Mouse (Mus musculus) gastrocnemius, postnatal 4 days (tissue): Measurements from ENCODE around the gene Cygb. TPM values are rescaled to one million over a fixed set of nuclear protein-coding genes. Genes with fewer than 3 reads are reported as not detected.

ENCODE experiments used
- DNase-seq, 2 experiments: peaks; one replicate each; pipeline ENCODE4 v3.0.0; 2021 to 2022; ENCODE audit warnings: low spot score in 2 of 2, mixed read lengths in 2 of 2
- long read RNA-seq, 2 experiments: library from polyadenylated mRNA; stranded (forward); transcript quantifications; one replicate each; pipeline ENCODE4 v2.0.0; 2021
- total RNA-seq, 2 experiments: library from RNA; stranded (reverse); gene quantifications; 2 replicates each; pipeline ENCODE4 v1.2.3; 2021

Cygb gene
- 10 to 100 TPM; 26.5 to 30.5 TPM for total RNA-seq
- long read RNA-seq, experiment 1, transcript Cygb-201 (4 exons, 2,331 nt) = major isoform, 36 of 43 reads
- long read RNA-seq, experiment 1, partial matches to known transcripts = 1 of 43 reads
- long read RNA-seq, experiment 1, other reads (novel, unspliced or antisense) = 6 of 43 reads
- long read RNA-seq, experiment 2, transcript Cygb-201 (4 exons, 2,331 nt) = major isoform, 48 of 54 reads
- long read RNA-seq, experiment 2, partial matches to known transcripts = 4 of 54 reads
- long read RNA-seq, experiment 2, other reads (novel, unspliced or antisense) = 2 of 54 reads

DNA sequence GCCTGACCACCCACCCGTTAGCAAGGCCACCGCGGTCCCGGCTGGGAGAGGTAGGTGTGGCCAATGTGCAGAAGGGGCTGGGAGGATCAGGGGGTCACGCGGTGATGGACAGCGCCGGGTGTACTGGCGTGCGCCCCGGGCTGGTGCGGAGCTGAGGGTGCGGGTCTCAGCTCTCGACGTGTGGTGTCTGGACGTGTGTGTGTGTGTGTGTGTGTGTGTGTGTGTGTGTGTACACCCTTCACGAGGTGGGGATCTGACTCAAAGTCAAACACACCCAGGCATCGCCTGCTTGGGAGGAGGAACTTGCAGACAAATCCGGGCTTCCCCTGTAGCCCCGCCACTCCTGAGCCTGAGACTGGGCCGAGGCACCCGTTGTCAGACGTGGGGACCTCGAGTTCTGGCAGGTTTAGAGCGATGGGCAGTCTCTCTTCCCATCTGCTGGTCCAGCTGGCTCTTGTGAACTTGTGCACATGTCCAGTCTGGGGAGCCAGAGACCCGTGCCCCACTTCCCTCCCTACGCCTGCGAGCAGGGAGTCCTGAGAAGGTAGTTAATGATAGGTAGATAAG lies at the start of gene Cygb:
TSS of gene Cygb (minus strand) at position 59 of the 567 bp plus-strand sequence.
- DNase-seq = peak in 1 of 2 experiments; percentile 60

DNA sequence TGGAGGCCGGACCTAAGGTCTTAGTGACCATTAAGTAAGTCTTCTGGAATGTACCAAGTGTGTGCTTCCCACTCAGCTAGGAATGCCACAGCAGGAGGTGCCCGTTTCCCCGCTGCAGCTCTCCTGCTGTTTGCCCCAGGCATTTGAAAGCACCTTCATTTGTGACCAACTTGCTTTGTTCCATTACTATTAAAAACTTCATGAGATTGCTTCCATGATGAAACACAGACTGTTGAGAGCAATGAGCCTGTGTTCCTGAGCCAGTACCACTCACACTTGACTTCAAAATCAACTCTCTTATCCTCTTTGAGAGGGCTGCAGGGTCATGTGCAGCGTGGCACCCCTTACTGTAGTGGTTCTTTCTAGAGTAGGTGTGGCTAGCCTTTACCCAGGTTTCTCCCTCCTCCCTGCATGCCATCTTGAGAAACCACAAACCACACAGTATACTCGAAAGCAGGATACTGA lies 47.3 kb upstream of the Cygb start:
- no peak for DNase-seq

DNA sequence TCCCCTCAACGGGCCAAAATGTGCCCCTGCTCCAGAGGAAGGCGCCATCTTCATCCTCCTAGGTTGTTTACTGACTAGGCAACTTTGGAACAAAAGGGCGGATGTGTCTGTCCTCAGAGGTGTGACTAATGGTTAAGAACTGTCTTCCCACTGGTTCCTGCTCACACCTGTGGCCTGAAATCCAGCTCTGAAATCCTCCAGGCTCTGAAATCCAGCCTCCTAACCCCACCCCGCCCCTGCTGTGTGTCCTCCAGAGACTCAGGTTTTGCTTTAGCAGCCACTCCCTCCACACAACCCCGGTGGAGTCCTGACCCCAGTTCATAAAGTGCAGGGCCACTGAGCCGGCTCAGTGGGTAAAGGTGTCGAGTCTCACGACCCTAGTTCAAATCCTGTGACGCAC lies 43.4 kb upstream of the Cygb start:
- DNase-seq = no peak

DNA sequence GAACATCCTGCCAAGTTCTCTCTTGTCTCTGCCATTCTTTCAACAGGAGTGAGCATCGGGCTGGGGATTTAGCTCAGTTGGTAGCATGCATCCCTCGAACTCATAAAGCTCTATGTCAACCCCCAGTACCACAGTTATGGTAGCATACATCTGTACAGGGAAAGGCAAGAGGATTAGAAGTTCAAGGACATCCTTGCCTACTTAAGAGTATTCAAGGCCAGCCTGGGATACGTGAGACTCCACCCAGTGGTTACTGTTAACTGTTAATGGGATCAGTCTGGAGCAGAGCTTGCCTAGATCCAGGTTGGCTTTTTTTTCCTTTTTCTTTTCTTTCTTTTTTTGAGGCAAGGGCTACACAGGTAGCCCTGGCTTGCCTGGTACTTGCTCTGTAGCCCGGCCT lies 42.3 kb upstream of the Cygb start:
- DNase-seq = no peak

DNA sequence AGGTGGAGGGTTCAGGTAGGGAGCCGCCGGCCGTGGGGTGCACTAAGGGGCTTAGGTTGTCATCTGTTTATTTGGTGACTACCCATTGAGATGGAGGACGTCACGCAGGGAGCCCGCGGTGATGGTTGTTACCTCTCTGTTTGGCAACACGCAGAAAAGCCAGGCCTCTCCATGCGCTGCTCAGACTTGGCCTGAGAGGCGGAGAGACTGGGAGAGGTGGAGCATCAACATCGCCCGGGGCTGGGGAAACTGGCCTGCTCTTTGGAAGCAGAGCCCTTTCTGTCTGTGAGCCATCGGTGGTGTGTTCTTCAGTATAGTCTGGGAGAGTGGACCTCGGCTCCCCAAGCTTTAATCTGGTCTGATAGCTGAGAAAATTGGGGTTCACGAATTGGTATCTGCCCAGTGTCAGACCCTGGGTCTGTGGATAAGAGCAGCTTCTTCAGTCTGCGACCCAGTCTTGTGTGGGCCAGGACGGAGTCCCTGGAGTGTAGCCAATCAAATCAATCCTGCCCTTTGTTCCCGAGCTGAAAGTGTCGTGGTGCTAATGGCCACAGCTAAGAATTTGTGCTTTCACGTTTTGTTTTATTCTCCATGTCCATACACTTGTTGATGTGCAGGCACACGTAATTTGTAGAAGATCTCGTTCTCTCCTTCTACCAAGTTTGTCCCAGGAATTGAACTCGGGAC lies 41.2 kb upstream of the Cygb start:
- DNase-seq = no peak

DNA sequence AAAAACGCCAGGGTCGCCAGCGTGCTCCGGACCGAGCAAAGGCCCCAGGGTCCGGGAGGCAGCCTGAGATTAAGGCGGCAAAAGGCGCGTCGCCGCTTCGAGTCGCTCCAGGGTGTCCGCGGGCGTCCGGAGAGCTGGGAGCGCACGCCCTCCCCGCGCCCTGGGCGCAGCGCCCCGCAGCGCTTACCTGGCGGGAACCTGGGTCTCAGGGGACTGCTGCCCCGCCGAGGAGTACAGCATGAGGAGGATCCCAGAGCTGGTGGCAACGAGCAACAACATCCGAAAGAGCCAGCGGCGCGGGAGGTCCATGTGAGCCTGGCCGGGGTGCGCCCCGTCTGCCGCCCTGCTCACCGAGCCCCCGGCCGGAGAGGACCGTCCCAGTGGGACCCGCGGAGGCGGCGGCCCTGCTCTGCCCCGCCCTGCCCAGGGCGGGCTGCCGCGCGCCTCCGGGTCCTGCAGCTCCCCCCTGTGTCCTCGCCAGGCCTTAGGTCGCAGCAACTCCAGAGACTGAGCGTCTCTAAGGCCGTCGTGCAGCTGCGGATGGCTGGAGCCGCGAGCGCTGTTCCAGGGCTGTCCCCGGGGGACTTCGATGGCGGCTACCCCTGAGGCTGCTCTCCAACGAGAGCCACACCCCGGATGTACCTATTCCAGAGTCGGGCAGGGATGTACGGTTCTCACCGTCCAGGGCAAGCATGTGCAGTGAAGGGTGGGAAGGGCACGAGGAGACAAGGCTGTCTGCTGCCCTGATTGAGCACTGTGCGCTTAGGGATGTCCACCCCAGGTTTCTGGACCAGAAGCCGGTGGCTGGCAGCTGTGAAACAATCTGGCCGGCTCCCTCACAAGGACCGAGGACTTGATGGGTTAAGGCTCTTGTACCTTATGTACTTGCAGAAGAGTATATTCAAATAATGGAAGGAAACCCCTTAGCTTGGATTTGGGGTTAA lies 40.4 kb upstream of the Cygb start:
- DNase-seq = peak in 1 of 2 experiments; percentile 42

DNA sequence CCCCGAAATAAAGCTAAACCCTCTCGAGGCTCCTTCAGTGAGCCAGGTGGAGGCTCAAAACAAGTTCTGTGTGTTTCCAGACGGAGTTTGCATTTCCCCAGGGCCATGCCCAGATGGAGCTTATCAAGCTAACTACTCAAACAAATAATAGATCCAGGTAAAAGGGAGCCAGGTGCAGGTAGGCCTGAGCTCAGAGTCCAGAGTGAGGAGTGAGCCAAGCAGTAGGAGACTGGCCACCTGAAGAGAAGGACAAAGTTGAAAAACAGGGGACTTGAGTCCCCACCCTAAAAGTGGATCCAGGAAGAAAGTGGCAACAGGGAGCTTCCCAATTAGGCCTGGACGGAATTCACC lies 39.8 kb upstream of the Cygb start:
- DNase-seq = no peak

DNA sequence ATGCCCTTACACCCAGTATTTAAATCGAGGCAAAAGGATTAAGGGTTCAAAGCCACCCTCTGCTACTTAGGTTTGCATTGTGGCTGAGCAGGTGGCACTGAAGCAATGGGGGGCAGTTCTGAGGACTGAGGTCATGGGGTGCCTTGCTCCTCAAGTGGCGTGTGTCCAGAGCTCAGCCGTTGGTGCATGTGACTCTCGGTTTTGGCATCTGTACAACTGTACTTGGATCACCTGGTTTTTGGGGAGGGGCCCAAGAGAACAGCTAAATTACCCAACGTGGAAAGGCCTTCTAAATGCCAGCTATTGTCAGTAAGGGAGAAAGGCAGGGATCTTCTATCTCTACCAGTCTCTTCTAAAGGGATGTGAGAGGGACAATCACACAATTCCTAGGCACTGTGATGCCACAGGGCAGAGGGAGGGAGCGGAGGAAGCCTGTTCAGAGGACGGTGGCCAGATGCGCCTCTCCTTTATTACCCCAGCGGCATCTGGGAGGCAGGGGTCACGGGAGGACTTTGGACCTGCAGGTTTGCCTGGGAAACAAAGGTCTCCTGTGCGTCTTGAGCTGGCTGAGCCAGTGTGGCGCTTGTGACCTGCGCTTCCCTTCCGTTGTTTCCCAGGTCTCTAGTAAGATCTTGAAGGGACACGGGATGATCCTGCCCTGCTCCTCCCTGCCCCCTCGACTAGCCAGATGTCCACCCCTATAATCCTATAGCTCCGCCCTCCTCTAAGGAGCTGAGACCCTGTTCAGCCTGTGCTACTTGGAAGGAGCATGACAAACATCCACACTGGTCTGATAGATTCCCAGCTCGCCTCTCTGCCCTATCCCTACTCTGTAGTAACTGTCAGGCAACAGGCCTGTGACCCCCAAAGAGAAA lies 36.8 kb upstream of the Cygb start:
- no peak for DNase-seq

DNA sequence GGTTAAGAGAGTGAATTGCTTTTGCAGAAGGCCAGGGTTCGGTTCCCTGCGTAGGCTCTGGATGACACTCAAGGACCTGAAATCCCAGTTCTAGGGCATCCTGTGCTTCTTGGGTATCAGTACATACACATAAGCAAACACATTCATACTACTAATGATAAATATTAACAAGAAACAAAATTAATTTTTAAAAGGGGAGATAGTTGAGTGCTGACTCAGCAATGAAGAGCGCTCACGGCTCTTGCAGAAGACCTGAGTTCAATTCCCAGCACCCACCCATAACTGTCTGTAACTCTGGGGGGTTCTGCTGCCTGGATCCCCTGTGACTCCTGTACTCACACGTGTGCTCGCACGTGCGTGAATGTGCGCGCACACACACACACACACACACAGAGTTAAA lies 35.5 kb upstream of the Cygb start:
- no peak for DNase-seq

DNA sequence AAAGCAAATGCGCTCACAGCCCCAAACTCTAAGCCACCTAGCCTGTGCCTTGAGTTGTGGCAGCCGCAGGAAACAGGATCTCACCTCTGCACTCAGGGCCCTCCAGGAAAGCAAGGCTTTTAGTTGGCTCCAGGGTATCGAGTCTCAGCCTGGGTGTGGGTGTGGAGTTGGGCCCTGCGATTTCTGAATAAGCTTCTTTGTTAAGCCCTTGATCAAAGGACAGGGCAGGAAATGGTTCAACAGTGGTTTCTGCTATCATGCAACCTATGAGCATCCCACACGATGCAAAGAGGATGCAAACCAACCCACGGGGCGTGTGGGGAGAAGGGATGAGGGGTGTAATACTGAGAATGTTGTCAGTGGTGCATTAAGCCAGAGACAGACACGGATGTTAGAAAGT lies 33.8 kb upstream of the Cygb start:
- DNase-seq = no peak

DNA sequence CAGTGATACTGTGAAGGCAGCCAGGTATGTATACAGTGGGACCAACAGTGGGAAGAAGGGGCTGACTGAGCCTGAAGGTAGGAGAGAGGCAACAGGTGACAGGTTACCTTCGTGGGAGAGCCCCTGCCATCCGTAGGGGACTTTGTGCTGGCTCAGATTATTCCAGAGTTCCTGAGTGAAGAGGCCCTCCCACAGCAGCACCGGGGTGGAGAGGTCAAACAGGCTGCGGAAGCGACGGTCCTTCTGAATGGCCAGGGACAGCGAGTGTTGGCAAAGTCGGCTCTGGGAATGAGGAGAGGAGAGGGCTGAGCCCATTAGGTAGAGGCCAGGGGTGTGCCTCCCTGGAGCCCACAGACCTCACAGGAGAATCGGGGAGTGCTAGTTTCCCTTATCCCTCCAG lies 31.6 kb upstream of the Cygb start:
- DNase-seq = no peak

DNA sequence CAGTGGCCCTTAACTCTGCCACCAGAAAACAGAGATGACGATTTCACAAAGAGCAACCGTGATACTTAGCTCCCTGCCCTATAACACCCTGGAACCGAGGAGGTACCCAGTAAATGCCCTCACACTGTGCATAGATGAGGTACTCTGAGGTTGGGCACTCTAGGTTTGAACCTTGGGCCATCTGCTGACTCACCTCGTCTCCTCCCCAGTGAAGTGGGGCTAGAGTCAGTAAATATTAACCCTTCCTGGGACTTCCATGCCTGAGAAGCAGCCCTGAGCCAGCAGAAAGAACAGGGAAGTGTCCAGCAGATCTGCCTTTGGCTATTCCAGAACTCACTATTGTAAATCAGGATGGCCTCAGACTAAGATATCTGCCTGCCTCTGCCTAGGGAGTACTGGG lies 29.7 kb upstream of the Cygb start:
- DNase-seq = no peak

DNA sequence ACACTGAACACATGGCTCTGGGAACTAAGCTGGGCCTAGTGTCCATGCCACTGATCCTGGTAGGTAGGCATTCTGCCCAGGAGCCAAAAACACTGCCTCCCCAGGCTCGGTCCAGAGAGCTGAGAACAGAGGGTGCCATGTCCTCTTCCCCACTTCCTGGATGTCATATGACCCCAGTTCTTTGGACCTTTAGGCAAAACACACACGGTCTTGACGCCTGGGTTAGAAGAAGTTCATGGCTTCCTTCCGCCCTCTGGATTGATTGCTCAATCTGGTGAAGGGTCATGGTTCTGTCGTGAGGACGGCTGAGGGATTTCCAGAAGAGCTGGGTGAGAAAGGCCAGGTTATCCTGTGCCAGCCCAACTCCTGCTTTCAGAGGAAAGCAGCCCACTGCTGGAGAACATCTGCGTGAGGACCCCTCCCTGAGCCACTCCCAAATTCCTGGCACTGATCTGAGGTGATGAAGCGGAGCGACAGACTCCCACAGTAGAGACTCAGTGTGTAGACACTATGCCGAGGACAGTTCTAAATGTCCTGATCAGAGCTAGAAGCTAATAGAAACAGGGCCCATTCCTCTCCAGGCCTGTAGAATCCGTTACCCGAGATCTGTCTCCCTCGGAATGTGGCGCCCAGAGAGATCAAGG lies 28.5 kb upstream of the Cygb start:
- no peak for DNase-seq

DNA sequence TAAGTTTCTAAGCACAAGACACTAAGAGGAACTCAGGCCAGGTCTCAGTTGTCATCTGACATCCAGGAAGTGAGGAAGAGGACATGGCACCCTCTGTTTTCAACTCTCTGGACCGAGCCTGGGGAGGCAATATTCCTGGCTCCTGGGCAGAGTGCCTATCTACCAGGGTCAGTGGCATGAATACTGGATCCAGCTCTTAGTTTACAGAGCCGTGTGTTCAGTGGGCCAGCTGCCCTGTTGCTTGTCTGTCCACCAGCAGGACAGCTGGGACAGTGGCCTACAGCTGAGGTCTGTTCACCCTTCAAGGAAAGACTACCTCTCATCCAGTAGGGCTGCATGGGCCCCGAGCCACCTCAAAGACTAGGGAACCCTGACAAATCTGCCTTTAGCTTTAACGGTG lies 27.0 kb upstream of the Cygb start:
- DNase-seq = no peak

DNA sequence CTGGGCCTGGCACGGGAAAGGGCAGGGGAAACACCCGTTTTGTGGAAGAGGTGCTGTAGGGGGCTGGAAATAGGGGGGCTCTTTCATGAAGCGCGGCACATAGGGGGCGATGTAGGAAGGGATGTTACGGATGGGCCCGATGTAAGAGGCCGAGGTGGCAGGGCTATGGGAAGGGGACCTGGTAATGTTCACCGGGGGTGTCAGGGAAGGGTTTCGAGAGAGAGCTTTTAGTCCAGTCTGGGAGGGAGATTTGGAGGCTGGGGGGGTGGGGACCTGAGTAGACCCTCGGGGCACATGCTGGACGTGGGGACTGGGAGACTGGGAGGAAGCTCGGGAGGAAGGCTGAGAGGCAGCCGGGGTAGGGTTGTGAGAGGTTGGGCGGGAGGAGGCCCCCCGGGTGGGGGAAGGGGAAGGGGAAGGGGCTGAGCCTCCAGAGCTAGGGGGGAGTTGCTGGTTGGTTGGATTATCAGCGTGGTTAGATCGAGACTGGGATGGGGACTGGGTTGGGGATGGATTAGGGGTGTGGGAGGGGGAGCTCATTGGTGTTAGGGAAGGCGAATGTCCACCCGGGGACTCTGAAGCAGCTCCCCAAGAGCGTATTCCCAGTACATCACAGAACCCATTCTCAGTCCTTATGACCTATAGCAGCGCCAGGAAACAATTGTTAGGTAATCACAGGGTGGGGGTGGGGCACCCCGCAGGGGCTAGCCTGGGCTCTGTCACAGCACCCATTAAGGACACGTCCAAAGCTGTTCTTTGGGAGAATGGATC lies 26.4 kb upstream of the Cygb start:
- no peak for DNase-seq

DNA sequence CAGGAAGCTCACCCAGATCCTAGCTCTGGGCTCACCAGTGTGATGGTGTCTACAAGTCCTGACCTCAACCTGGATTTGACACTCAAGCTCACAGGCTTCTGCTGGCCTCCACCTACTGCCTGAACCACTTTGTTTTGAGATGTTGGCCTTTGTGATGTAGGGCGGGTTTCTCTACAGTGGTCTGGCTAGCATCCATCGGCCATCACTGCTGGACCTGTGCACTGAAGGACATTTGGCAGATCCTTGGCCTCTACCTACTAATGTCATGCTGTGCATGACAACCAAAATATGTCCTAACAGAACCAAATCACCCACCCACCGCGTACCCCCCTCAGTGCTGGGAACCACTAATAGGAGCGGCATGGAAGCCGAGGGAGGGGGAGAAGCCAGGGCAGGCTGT lies 25.0 kb upstream of the Cygb start:
- DNase-seq = no peak

DNA sequence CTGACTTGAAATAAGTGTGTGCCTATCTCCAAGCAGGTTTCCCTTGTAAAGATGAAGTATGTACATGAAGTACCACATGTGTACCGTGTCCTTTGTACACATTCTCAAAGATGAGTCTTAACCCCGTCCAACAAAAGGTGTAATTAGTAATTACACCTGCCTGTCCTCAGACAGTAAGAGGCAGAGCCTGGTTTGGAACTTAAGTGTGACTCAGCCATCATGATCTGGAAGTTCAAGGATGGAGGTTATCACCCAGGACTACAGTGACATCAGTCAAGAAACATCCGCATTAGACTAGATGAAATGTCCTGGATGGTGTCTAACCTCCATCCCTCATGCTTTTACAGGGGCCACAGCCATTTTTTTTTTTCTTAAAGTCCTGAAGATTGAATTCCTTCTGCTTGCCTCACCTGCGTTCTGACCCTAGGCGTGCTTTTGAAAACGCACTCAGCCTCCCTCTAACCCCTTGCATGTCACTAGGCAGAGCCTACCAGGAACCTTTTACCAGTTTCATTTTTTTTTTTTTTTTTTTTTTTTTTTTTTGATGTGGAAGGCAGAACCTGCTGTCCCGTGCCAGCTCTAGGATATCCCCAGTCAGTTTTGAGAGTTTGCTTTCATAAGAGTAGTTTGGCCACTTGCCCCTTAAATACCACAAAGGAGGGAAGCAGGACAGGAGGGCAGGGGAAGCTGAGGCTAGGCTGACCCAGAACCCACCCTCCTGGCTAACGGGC lies 23.8 kb upstream of the Cygb start:
- no peak for DNase-seq

DNA sequence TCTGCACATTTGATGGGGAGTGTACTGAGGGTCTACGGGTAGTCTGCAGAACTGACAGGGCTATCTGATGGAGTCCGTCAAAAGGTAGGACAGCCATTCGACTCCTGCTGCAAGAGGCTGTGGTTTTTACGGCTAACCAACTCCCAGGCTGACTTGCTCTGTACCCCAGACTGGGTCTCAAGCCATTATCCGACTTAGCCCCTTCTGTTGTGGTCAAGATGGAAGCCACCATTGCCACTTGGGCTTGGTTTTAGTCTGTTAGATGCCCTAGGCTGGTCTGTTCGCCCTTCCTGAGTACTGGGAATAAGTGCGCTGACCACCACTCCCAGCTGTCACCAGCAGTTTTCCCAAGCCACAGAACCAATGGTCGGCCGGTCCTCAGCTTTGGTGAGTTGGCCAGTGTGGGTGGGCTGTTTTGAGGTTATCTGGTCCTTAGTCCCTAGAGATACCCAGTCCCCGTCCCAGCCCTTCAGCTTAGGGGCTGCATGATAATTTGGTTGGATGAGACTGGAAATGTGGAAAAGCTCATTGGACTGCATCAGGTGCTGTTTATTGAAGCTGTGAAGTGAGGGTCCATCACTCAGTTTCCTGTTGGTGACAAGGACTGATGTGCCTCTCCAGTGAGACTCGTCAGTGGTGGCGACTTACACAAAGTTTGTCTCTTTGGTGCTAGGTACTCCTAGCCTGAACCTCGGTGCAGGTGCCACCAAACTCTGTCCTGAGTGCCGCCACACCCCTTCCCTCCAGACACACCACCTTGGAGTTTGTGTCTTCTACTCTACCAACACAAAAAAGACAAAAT lies 22.3 kb upstream of the Cygb start:
- DNase-seq = no peak
